Mouse (Mus musculus) cortical plate, adult 2 months (tissue): ENCODE measurements around the gene B4galt5.

Experiments
- CTCF ChIP-seq: fragments of 200-500 bp; IDR thresholded peaks from 2 replicates; pipeline ENCODE4 v1.5.1; 2011; ENCODE audit warnings: mild to moderate bottlenecking, control low read depth, low read length; ENCODE audit not compliant: insufficient read depth; ENCODE audit errors: extremely low read depth
- POLR2A ChIP-seq: fragments of 200-500 bp; IDR thresholded peaks from 2 replicates; pipeline ENCODE4 v1.6.1; 2011; ENCODE audit warnings: mild to moderate bottlenecking, low read length, control low read depth; ENCODE audit not compliant: insufficient read depth; ENCODE audit errors: extremely low read depth

GRCm38 (mm10) chr2:167265806-167266205 is 83.2 kb downstream of the B4galt5 start:
- TF ChIP-seq POLR2A (no peak), CTCF (no peak)
